Mouse (Mus musculus) kidney, adult 2 months (tissue): ENCODE measurements at regions not wholly inside any gene's neighbourhood (a gene's known extent, or its start where the extent isn't known, plus 50 kb on each side); places are given as distances from the start of the nearest gene placed in this dataset.
A peak's percentile ranks its signal among the peaks of the same experiment; 100 is the strongest.

Experiments used
- DNase-seq: peaks from one replicate; pipeline ENCODE4 v3.0.0; 2021
- H3K27ac ChIP-seq: fragments of 200-500 bp; 2 replicates; pipeline ENCODE4 v1.5.1; 2012; ENCODE audit warnings: low read depth, low read length, control low read depth, inconsistent platforms; ENCODE audit not compliant: insufficient read depth
- H3K27me3 ChIP-seq: fragments of 200-500 bp; replicated peaks from 2 replicates; pipeline ENCODE4 v1.6.1; 2012; ENCODE audit warnings: mild to moderate bottlenecking, moderate library complexity, low read length, inconsistent platforms; ENCODE audit not compliant: control insufficient read depth, insufficient read depth
- H3K36me3 ChIP-seq: fragments of 200-500 bp; 2 replicates; pipeline ENCODE4 v1.6.1; 2012; ENCODE audit warnings: mild to moderate bottlenecking, moderate library complexity, low read length, inconsistent platforms; ENCODE audit not compliant: control insufficient read depth, insufficient read depth
- H3K4me1 ChIP-seq: fragments of 200-500 bp; 2 replicates; pipeline ENCODE4 v1.6.1; 2011; ENCODE audit warnings: low read length; ENCODE audit not compliant: control insufficient read depth, insufficient read depth
- H3K4me3 ChIP-seq: fragments of 200-500 bp; 2 replicates; pipeline ENCODE4 v1.5.1; 2011; ENCODE audit warnings: mild to moderate bottlenecking, low read depth, low read length, control low read depth; ENCODE audit not compliant: insufficient read depth
- CTCF ChIP-seq: fragments of 200-500 bp; conservative IDR thresholded peaks from 2 replicates; pipeline ENCODE4 v1.5.1; 2011; ENCODE audit warnings: low read depth, mild to moderate bottlenecking, control low read depth, low read length, moderate library complexity, mixed read lengths; ENCODE audit not compliant: insufficient read depth, insufficient read length
- POLR2A ChIP-seq: fragments of 200-500 bp; IDR thresholded peaks from one replicate; pipeline ENCODE4 v1.6.1; 2011; ENCODE audit warnings: low read depth, low read length, control low read depth
- WGBS: fragments of 180-500 bp; shearing (Covaris S2); methylation state at CpG from one replicate; pipeline ENCODE4 v1.1.7; 2018; 5-methylcytosine and 5-hydroxymethylcytosine counted together

- Histone ChIP-seq H3K4me3 (no peak overlapping the region), H3K27me3 (no peaks in the 10 kb centered on the region), H3K27ac (no peak overlapping the region), H3K36me3 (no peaks in the 10 kb centered on the region), H3K4me1 (no peaks in the 10 kb centered on the region)
- TF ChIP-seq POLR2A (no peak), CTCF (no peak)
- WGBS, result 93% methylated on average over 4 of the region's 4 CpGs
- no peak for DNase-seq
Observed at GRCm38 (mm10) chr9:5424236-5424635, 79.0 kb downstream of the Casp12 start.

GRCm38 (mm10) chr9:5448180-5448579 lies 103.0 kb downstream of the Casp12 start:
- DNase-seq, result no peak
- TF ChIP-seq POLR2A (no peak), CTCF (no peak)
- Histone ChIP-seq H3K27ac (no peak overlapping the region), H3K27me3 (no peaks in the 10 kb centered on the region), H3K4me1 (no peaks in the 10 kb centered on the region), H3K36me3 (no peaks in the 10 kb centered on the region), H3K4me3 (no peak overlapping the region)
- WGBS, result 87% methylated on average over 2 of the region's 2 CpGs

GRCm38 (mm10) chr9:5456606-5457005 lies 111.4 kb downstream of the Casp12 start:
- Histone ChIP-seq H3K27ac (no peak overlapping the region), H3K4me3 (no peak overlapping the region), H3K4me1 (no peaks in the 10 kb centered on the region), H3K27me3 (no peaks in the 10 kb centered on the region; the same call in 1 of the 2 replicates), H3K36me3 (no peaks in the 10 kb centered on the region)
- no peak for TF ChIP-seq CTCF
- no peak for TF ChIP-seq POLR2A
- DNase-seq, result no peak

GRCm38 (mm10) chr9:5472012-5472411 lies 126.8 kb downstream of the Casp12 start:
- WGBS, result 81% methylated on average over 1 of the region's 1 CpGs
- Histone ChIP-seq H3K36me3 (no peaks in the 10 kb centered on the region), H3K4me3 (no peak overlapping the region), H3K4me1 (no peaks in the 10 kb centered on the region), H3K27me3 (no peaks in the 10 kb centered on the region), H3K27ac (no peak overlapping the region)
- no peak for DNase-seq
- no peak for TF ChIP-seq POLR2A
- TF ChIP-seq CTCF, result no peak

GRCm38 (mm10) chr9:5474271-5474670 lies 129.0 kb downstream of the Casp12 start:
- no peaks in the 10 kb centered on the region for H3K27me3 ChIP-seq
- H3K27ac ChIP-seq, result no peak overlapping the region
- no peaks in the 10 kb centered on the region for H3K4me1 ChIP-seq
- H3K36me3 ChIP-seq, result no peaks in the 10 kb centered on the region
- no peak for DNase-seq
- no peak overlapping the region for H3K4me3 ChIP-seq
- TF ChIP-seq CTCF (no peak), POLR2A (no peak)

- no peak for DNase-seq
- Histone ChIP-seq H3K27me3 (no peaks in the 10 kb centered on the region), H3K4me1 (no peaks in the 10 kb centered on the region), H3K4me3 (no peak overlapping the region), H3K36me3 (no peaks in the 10 kb centered on the region), H3K27ac (no peak overlapping the region)
- TF ChIP-seq POLR2A (no peak), CTCF (no peak)
- 90% methylated on average over 2 of the region's 2 CpGs for whole genome bisulfite sequencing
Observed at GRCm38 (mm10) chr9:5485258-5485657, 140.0 kb downstream of the Casp12 start.

- WGBS, result 57% methylated on average over 2 of the region's 2 CpGs
- TF ChIP-seq CTCF (no peak), POLR2A (no peak)
- H3K27me3 ChIP-seq, result no peaks in the 10 kb centered on the region
- DNase-seq, result no peak
- no peak overlapping the region for H3K27ac ChIP-seq
- no peak overlapping the region for H3K4me3 ChIP-seq
- H3K36me3 ChIP-seq, result no peaks in the 10 kb centered on the region
- H3K4me1 ChIP-seq, result no peaks in the 10 kb centered on the region
Observed at GRCm38 (mm10) chr9:5496837-5497236, 151.6 kb downstream of the Casp12 start.

GRCm38 (mm10) chr9:5498306-5498705 lies 153.1 kb downstream of the Casp12 start:
- 74% methylated on average over 3 of the region's 3 CpGs for WGBS
- no peaks in the 10 kb centered on the region for H3K36me3 ChIP-seq
- no peak overlapping the region for H3K27ac ChIP-seq
- no peak for DNase-seq
- no peaks in the 10 kb centered on the region for H3K27me3 ChIP-seq
- H3K4me1 ChIP-seq, result no peaks in the 10 kb centered on the region
- no peak overlapping the region for H3K4me3 ChIP-seq
- TF ChIP-seq POLR2A (no peak), CTCF (0 out of 2 replicates have a peak, but pooled peaks have one; percentile 3)
